Mouse (Mus musculus): ENCODE data around the gene Nkx2-5.

Nkx2-5 gene

GRCm38 (mm10) chr17:26850358-26851135 is 5.7 kb upstream of the Nkx2-5 start:
- no peak for DNase-seq (ENCODE audit: low spot score)

DNA sequence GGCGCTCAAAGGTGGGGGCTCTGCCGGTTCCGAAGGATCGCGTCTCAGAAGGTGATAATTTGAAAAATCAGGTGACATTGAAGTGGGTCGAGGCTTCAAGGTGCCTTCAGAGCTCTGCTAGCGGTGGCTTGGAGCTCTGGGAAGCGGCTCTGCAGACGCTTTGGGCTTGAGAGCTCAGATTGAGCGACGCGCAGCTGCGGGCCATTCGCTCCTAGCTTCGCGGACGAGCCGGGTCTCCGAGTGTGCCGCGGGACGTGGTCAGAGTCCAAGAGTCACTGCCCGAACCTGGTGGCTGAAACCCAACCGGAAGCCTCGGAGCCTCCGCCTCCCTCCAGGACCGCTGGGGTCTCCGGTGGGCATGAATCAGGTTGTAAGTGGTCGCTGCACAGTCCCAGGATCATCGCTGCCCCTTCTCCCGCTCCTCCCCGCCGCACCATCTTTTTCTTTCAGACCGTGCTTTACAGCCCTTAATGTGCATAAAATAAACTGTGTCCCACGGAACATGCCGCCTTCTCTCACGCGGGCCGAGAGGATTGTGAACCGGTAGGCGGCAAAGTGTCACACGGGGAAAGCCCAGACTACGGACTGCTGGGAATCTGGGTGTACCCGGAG is 5.0 kb upstream of the Nkx2-5 start:
- DNase-seq (ENCODE audit: low spot score): no peak

- no peak for DNase-seq (ENCODE audit: low spot score)
Measured at GRCm38 (mm10) chr17:26849106-26849745, 4.4 kb upstream of the Nkx2-5 start.

GRCm38 (mm10) chr17:26848236-26848635 is 3.4 kb upstream of the Nkx2-5 start:
- no peak for DNase-seq (ENCODE audit: low spot score)

- DNase-seq (ENCODE audit: low spot score): no peak
Measured at GRCm38 (mm10) chr17:26847801-26848200, 3.0 kb upstream of the Nkx2-5 start.

DNA sequence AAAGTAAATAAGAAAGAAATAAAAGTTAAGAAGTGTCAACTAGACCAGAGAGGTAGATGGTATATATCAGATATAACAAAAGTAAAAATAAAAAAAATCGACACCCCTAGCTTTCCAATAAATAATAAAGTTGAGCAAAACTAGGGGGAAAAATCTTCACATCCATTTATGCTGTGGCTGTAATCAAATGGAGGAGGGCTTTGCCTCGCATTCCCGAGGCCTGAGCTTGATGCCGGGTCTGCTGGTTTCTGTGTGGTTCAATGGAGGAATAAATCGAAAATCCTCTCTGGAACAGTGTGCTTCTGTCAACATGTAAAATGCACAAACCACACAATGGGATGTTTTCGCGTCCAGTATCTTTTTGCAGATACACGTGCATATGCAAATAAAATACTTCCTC is 1.6 kb upstream of the Nkx2-5 start:
- DNase-seq (ENCODE audit: low spot score): no peak

GRCm38 (mm10) chr17:26845149-26846050 is 591 bp upstream of the Nkx2-5 start:
- DNase-seq (ENCODE audit: low spot score): no peak

- no peak for DNase-seq (ENCODE audit: low spot score)
Measured at GRCm38 (mm10) chr17:26844371-26844851, 398 bp downstream of the Nkx2-5 start.

- no peak for DNase-seq (ENCODE audit: low spot score)
Measured at GRCm38 (mm10) chr17:26843696-26844236, 1.0 kb downstream of the Nkx2-5 start.

- no peak for DNase-seq (ENCODE audit: low spot score)
Measured at GRCm38 (mm10) chr17:26843229-26843567, 1.6 kb downstream of the Nkx2-5 start.

- DNase-seq (ENCODE audit: low spot score): no peak
Measured at GRCm38 (mm10) chr17:26842431-26843228, 2.2 kb downstream of the Nkx2-5 start.

GRCm38 (mm10) chr17:26841981-26842380 is 2.8 kb downstream of the Nkx2-5 start:
- DNase-seq (ENCODE audit: low spot score): no peak

- no peak for DNase-seq (ENCODE audit: low spot score)
Measured at GRCm38 (mm10) chr17:26840922-26841731, 3.7 kb downstream of the Nkx2-5 start.

DNA sequence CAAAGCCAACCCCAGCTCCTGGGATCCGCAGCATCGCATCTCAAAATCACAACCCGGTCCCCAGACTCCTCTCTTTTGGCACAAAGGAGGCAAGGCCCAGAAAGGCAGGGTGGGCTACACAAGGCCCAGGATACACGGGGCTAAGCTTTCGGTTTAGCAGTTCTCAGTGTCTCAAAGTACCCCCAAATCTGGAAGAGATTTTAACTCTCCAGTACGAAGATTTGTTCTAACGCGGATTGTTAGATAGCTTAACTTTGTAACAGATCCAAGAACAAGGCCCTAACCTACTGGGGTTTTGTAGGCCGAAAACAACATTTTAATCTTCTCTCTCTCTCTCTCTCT is 4.4 kb downstream of the Nkx2-5 start:
- DNase-seq (ENCODE audit: low spot score): no peak

DNA sequence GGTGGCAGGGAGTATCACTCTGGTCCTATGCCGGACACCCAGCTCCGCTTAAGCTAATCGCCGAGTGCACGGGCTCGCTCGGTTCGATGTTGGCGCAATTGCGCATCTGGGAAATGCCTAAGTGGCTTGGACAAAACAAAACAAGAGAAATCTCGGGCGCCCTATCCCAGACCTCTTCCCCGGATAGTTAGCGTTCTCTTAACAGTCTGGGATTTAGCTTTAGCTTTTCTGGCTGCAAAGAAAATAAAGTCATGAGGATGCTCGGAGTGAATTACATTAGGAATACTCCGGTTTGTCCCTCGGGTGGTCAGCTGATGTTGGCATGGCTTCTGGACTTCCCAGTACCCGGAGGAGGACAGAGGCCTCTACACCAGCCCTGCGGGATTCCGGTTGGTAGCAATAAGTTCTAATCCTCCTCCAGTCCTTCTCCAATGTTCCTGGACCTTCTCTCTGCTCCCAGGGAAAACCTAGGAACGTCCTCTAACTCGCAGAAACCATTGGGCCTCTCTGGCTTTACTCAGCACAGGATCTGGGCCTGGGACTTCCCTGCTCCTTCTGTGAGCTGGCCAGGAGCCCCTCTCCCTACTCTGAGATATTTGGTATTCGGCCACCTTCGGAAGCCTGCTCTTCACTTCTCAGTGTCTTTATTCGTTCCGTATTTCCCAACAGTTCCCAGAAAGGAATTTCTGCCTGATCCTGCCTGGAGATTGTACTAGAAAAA is 4.9 kb downstream of the Nkx2-5 start:
- DNase-seq (ENCODE audit: low spot score): no peak

DNA sequence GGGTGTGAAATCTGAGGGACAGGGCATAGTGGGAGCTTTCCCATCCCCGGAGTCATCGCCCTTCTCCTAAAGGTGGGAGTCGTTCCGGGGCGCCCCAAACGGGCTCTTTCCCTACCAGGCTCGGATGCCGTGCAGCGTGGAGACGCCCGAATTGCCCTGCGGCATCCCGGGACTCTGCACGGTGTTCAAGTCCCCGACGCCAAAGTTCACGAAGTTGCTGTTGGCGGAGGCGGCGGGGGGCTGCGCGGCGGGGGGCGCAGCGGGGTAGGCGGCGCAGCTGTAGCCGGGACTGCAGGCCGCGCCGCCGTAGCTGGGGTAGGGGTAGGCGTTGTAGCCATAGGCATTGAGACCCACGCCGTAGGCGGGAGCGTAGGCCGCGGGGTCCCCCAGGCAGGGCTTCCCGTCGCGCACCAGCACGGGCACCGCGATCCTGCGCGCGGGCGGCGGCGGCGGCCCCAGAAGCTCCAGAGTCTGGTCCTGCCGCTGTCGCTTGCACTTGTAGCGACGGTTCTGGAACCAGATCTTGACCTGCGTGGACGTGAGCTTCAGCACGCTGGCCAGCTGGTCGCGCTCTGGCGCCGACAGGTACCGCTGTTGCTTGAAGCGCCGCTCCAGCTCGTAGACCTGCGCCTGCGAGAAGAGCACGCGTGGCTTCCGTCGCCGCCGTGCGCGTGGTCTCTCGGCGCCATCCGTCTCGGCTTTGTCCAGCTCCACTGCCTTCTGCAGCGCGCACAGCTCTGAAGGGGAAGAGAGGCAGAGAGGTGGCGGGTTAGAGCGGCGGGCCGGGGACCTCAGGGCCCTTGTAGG is 5.7 kb downstream of the Nkx2-5 start:
- DNase-seq (ENCODE audit: low spot score): no peak

DNA sequence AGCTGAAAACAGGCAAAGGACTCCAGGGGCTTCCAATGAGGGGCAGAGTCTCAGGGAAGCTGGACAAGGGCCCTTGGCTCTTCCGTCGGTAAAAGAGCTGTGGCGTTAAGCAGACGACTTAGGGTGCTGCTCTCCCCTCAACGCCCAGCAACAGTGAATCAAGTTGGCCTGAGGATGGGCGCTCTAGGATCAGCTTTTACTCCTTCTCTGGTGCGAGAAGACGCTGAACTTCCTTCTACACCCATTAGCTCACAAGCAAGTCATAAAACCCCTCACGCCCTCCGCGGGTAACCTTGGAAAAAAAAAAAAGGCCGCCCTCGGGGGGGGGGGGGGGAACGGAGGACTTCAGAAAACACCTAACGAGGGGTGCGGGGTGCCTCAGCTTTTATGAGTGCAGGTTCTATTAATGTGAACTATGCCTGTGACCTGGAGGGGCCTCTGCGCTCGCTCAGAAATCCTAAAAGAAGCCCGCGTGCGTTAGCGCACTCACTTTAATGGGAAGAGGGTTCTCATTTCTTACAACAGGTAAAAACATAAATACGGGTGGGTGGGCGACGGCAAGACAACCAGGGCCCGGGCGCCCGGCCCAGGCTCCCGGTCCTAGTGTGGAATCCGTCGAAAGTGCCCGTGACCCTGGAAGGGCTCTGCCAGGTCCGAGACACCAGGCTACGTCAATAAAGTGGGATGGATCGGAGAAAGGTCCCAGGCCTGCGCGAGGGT is 6.5 kb downstream of the Nkx2-5 start:
- no peak for DNase-seq (ENCODE audit: low spot score)

DNA sequence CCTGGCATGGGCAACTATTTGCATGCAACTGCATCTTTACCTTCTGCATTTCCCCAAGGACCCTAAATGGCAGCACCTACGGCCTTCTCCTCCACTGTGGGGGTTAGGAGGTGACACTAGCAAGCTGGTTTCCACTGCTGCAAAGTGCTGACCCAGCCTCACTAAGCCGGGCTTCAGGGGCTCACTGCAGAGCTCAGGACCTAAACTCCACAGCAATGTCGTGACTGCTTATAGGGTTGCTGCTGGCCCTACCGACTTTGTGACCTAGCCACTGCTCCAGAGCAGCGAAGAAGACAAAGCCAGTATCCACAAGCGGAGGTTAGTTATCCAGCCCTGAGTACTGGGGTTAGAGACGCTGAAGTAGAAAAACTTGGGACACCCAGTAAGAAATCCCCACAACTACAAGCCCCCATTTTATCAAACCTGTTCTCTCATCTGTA is 7.2 kb downstream of the Nkx2-5 start:
- no peak for DNase-seq (ENCODE audit: low spot score)

Data from urinary bladder, postnatal 10 days (tissue).